Mouse (Mus musculus): ENCODE measurements around the gene Sap18b. TPM values are rescaled to one million over a fixed set of nuclear protein-coding genes. Genes with fewer than 3 reads are reported as not detected.
"Not testable (repeated sequence)": the region's sequence is repeated elsewhere in the genome, so short reads cannot be mapped to it uniquely, and the experiment has no call there.

Sap18b gene
- polyA plus RNA-seq, 1 experiment from 2014 or later, result 454 TPM

GRCm38 (mm10) chr8:95848061-95848551 is 23.0 kb downstream of the Sap18b start:
- H3K9ac ChIP-seq (replicated peaks), result no peak overlapping the region
- H3K36me3 ChIP-seq, result peaks cover 35% of the 10 kb centered on the region
- no peak overlapping the region for H3K4me2 ChIP-seq
- no peaks in the 10 kb centered on the region for H3K27me3 ChIP-seq
- H3K4me1 ChIP-seq (replicated peaks), result peaks cover 9% of the 10 kb centered on the region
- no peak for ATAC-seq (ENCODE audit: insufficient number of reproducible peaks, insufficient read depth, low FRiP score, low TSS enrichment, low read depth)
- H3K9me3 ChIP-seq, result no peaks in the 10 kb centered on the region
- 81% methylated on average over 24 of the region's 24 CpGs for WGBS
- no peak overlapping the region for H3K4me3 ChIP-seq (replicated peaks)
- no peak overlapping the region for H3K27ac ChIP-seq

- Histone ChIP-seq H3K27ac (no peak overlapping the region), H3K4me3 (replicated peaks) (no peak overlapping the region), H3K4me1 (replicated peaks) (peaks cover 9% of the 10 kb centered on the region), H3K27me3 (no peaks in the 10 kb centered on the region), H3K9me3 (no peaks in the 10 kb centered on the region), H3K4me2 (no peak overlapping the region), H3K36me3 (peaks cover 27% of the 10 kb centered on the region), H3K9ac (replicated peaks) (no peak overlapping the region)
- WGBS, result 90% methylated on average over 19 of the region's 19 CpGs
- no peak for ATAC-seq (ENCODE audit: insufficient number of reproducible peaks, insufficient read depth, low FRiP score, low TSS enrichment, low read depth)
These were observed 23.8 kb downstream of the Sap18b start for GRCm38 (mm10) chr8:95848734-95849464.

DNA sequence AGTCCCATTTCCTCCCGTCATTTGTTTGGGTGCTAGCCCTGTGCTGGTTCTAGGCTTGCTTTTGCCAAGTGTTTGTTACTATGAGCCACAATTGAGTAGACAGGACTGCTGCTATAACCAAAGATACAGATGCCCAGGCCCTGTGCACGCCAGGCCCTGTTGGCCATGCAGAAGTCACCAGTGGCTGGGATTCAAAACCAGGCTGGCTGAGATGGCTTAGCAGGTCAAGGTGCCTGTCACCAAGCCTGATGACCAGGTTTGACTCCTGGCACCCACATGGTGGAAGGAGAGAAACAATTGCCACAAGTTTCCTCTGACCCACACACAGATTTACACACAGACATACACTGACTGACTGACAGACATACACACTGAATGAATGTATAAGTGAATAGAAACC is 25.2 kb downstream of the Sap18b start:
- no peak overlapping the region for H3K4me3 ChIP-seq (replicated peaks)
- peaks cover 13% of the 10 kb centered on the region for H3K36me3 ChIP-seq
- H3K9me3 ChIP-seq, result no peaks in the 10 kb centered on the region
- H3K4me1 ChIP-seq (replicated peaks), result peaks cover 9% of the 10 kb centered on the region
- 91% methylated on average over 2 of the region's 2 CpGs for WGBS
- H3K27ac ChIP-seq, result no peak overlapping the region
- H3K4me2 ChIP-seq, result no peak overlapping the region
- H3K9ac ChIP-seq (replicated peaks), result no peak overlapping the region
- ATAC-seq (ENCODE audit: insufficient number of reproducible peaks, insufficient read depth, low FRiP score, low TSS enrichment, low read depth), result no peak
- no peaks in the 10 kb centered on the region for H3K27me3 ChIP-seq

- Histone ChIP-seq H3K4me1 (replicated peaks) (peaks cover 9% of the 10 kb centered on the region), H3K4me3 (replicated peaks) (peak overlapping the region; percentile 69), H3K9ac (replicated peaks) (peak overlapping the region; percentile 73; the same call in 1 of the 2 replicates), H3K36me3 (peaks cover 5% of the 10 kb centered on the region), H3K9me3 (no peaks in the 10 kb centered on the region), H3K4me2 (peak overlapping the region; percentile 77), H3K27ac (no peak overlapping the region), H3K27me3 (no peaks in the 10 kb centered on the region)
- 75% methylated on average over 4 of the region's 4 CpGs for WGBS
- no peak for ATAC-seq (ENCODE audit: insufficient number of reproducible peaks, insufficient read depth, low FRiP score, low TSS enrichment, low read depth)
These were observed 27.1 kb downstream of the Sap18b start for GRCm38 (mm10) chr8:95852290-95852689.

DNA sequence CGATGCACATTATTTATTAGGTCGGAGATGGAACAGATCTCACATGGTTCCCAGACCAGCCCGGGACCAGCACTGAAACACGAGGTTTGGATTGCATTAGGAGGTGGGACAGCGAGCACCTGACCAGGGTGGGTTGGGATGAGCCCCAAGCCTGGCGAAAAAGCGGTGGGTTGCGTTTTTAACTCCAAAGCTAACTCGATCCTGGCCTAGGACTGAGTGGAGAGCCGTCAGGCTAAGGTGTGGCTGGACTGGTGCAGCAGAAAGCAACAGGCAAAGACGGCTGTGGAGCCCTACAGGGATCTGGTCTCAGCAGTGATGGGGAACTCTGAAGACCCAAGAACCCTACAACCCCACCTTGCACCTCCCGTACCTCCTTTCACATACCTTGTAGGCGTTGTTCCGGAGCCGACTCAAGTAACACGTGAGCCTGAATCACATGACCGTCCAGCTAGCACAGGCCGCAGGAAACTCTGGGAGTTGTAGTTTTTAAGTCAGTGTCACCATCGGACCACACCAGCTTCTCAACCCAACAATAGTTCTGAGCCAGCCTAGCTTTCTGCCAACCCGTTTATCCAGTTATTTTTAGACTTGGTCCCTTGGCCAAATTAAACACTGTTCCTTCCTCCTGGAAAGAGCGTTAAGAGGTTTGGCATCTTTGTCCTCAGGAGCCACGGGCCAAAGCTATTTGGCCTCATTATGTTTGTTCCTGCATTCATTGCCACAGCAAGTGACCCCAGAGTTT is 28.1 kb downstream of the Sap18b start, which contains the start of gene Slc38a7:
Slc38a7 (minus strand) TSS at position 438 of the 742 bp plus-strand sequence.
- Histone ChIP-seq H3K27ac (no peak within 1 kb of the TSS), H3K36me3 (peaks cover 3% of the 10 kb centered on the region), H3K9ac (replicated peaks) (peak within 1 kb of the TSS; percentile 73), H3K4me3 (replicated peaks) (peak within 1 kb of the TSS; percentile 69), H3K9me3 (no peaks in the 10 kb centered on the region), H3K4me1 (replicated peaks) (peaks cover 9% of the 10 kb centered on the region), H3K27me3 (no peaks in the 10 kb centered on the region), H3K4me2 (peak within 1 kb of the TSS; percentile 77)
- peak; percentile 94 for ATAC-seq (ENCODE audit: insufficient number of reproducible peaks, insufficient read depth, low FRiP score, low TSS enrichment, low read depth)
- 14% methylated on average over 22 of the region's 22 CpGs for WGBS

DNA sequence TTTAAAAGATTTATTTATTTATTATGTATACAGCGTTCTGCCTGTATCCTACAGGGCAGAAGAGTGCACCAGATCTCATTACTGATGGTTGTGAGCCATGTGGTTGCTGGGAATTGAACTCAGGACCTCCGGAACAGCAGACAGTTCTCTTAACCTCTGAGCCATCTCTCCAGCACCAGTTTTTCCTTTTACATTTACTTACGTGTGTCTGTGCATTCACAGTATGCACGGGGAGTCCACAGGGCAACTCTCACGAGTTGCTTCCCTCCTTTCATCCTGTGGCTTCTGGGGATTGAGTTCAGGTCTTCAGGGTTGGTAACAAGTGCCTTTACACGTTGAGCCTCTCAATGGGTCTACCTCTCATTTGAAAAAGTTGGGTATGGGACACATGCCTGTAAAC is 29.0 kb downstream of the Sap18b start:
- Histone ChIP-seq H3K4me3 (replicated peaks) (no peak overlapping the region), H3K4me1 (replicated peaks) (peaks cover 9% of the 10 kb centered on the region), H3K27ac (no peak overlapping the region), H3K4me2 (no peak overlapping the region), H3K27me3 (no peaks in the 10 kb centered on the region), H3K36me3 (no peaks in the 10 kb centered on the region), H3K9me3 (no peaks in the 10 kb centered on the region), H3K9ac (replicated peaks) (no peak overlapping the region)
- no peak for ATAC-seq (ENCODE audit: insufficient number of reproducible peaks, insufficient read depth, low FRiP score, low TSS enrichment, low read depth)
- WGBS, result 85% methylated on average over 6 of the region's 6 CpGs

DNA sequence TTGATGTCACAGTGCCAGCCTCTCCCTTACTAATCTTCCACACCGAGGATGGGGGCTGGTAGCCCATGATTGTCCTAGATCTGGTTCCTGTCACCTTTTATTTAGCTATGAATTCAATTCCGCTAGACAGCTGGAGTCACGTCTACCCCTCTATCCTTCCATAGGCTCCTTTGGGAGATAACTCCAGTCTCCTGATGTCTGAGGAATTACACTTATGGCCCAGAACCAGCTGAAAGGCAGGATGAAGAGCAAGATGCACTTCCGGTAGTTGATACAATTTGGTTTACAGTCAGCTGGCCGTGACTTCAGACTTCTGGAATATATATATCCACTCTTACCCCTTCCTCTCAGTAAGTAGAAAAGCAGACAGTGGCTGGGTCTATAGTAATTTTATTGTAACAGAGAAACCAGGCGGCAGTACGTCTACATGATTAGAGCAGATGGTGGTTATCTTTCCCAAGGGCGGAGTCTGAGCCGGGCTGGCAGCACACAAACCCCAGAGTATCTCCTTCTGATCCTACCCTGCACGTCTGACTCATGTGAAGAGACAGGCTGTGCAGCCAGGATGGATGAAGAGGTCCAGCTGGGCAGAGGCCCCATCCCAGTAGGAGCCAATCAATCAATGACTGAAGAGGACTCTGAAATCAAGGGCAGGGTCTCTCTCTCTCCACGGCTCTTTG is 38.8 kb downstream of the Sap18b start:
- H3K27ac ChIP-seq; H3K4me3 ChIP-seq (replicated peaks); ATAC-seq (ENCODE audit: insufficient number of reproducible peaks, insufficient read depth, low FRiP score, low TSS enrichment, low read depth); H3K9me3 ChIP-seq; H3K9ac ChIP-seq (replicated peaks); H3K27me3 ChIP-seq; H3K4me1 ChIP-seq (replicated peaks); H3K4me2 ChIP-seq: not testable (repeated sequence)
- peaks cover 50% of the 10 kb centered on the region for H3K36me3 ChIP-seq
- WGBS, result 86% methylated on average over 11 of the region's 11 CpGs

GRCm38 (mm10) chr8:95864851-95865250 is 39.7 kb downstream of the Sap18b start:
- not testable (repeated sequence) for H3K4me1 ChIP-seq (replicated peaks); H3K27ac ChIP-seq; H3K4me3 ChIP-seq (replicated peaks); H3K9me3 ChIP-seq; H3K27me3 ChIP-seq; H3K4me2 ChIP-seq; H3K9ac ChIP-seq (replicated peaks); ATAC-seq (ENCODE audit: insufficient number of reproducible peaks, insufficient read depth, low FRiP score, low TSS enrichment, low read depth)
- H3K36me3 ChIP-seq, result peaks cover 60% of the 10 kb centered on the region
- 94% methylated on average over 18 of the region's 18 CpGs for WGBS

DNA sequence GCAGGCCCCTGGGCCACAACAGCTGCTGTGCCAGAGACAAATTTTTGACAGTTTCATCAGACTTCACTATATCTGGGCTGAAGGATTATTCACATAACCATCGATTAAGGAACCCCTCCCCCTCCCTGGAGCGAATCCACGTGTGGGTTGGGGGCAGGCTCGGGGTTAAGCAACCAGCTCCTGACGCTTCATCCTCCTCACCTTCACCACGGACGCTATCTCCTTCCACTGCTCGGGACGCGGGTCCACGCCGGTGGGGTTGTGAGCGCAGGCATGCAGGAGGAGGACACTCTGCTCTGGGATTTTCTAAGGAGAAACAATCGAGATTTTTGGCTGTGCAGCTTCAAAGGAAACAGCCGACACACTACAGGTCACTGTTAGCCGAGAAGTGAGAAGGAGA is 46.5 kb downstream of the Sap18b start:
- Histone ChIP-seq H3K9me3 (no peaks in the 10 kb centered on the region), H3K4me1 (replicated peaks) (no peaks in the 10 kb centered on the region), H3K27ac (no peak overlapping the region), H3K4me3 (replicated peaks) (no peak overlapping the region), H3K36me3 (peaks cover 98% of the 10 kb centered on the region), H3K27me3 (no peaks in the 10 kb centered on the region), H3K9ac (replicated peaks) (no peak overlapping the region), H3K4me2 (no peak overlapping the region)
- no peak for ATAC-seq (ENCODE audit: insufficient number of reproducible peaks, insufficient read depth, low FRiP score, low TSS enrichment, low read depth)
- WGBS, result 93% methylated on average over 16 of the region's 16 CpGs

- peaks cover 7% of the 10 kb centered on the region for H3K4me1 ChIP-seq (replicated peaks)
- no peak overlapping the region for H3K9ac ChIP-seq (replicated peaks)
- H3K27ac ChIP-seq, result no peak overlapping the region
- no peak overlapping the region for H3K4me3 ChIP-seq (replicated peaks)
- no peaks in the 10 kb centered on the region for H3K27me3 ChIP-seq
- no peaks in the 10 kb centered on the region for H3K9me3 ChIP-seq
- ATAC-seq (ENCODE audit: insufficient number of reproducible peaks, insufficient read depth, low FRiP score, low TSS enrichment, low read depth), result no peak
- H3K36me3 ChIP-seq, result peaks cover 74% of the 10 kb centered on the region
- no peak overlapping the region for H3K4me2 ChIP-seq
- WGBS, result 95% methylated on average over 7 of the region's 7 CpGs
These were observed 50.1 kb downstream of the Sap18b start for GRCm38 (mm10) chr8:95875270-95875669.
